In genomic region chr7:40670401-40670800, GRCm38 (mm10) we compare ENCODE assay signal across 18 mouse cellular contexts.
"Had no signal": no experiment of that assay in that cellular context is flagged by ENCODE, and none has a peak within 500 bp of the region (broad histone marks: within the 10 kb centered on the region; RNA-seq: fewer than 3 reads in every experiment).

No protein-coding gene starts in this region.

- H3K36me3 ChIP-seq: hindbrain, embryonic 12.5 days; limb, embryonic 13.5 days; liver, embryonic 15.5 days; midbrain, embryonic 10.5 days; neural tube, embryonic 15.5 days; stomach, embryonic 15.5 days had no signal

- H3K9ac ChIP-seq: hindbrain, embryonic 12.5 days; limb, embryonic 13.5 days; liver, embryonic 15.5 days; lung, embryonic 14.5 days; neural tube, embryonic 15.5 days; stomach, embryonic 15.5 days had no signal

- H3K4me2 ChIP-seq: hindbrain, embryonic 12.5 days; limb, embryonic 13.5 days; liver, embryonic 11.5 days; liver, embryonic 15.5 days; lung, embryonic 14.5 days; neural tube, embryonic 15.5 days; stomach, embryonic 15.5 days had no signal

- H3K9me3 ChIP-seq: hindbrain, embryonic 12.5 days; limb, embryonic 13.5 days; liver, embryonic 15.5 days; midbrain, embryonic 10.5 days; neural tube, embryonic 15.5 days; stomach, embryonic 15.5 days had no signal

- H3K27ac ChIP-seq: hindbrain, embryonic 12.5 days; limb, embryonic 13.5 days; liver, embryonic 15.5 days; midbrain, embryonic 10.5 days; neural tube, embryonic 15.5 days; stomach, embryonic 15.5 days had no signal

- ATAC-seq: hindbrain, embryonic 16.5 days had no signal

- H3K4me1 ChIP-seq: hindbrain, embryonic 12.5 days; limb, embryonic 13.5 days; liver, embryonic 15.5 days; neural tube, embryonic 15.5 days; stomach, embryonic 15.5 days had no signal

- H3K4me3 ChIP-seq: hindbrain, embryonic 12.5 days; limb, embryonic 13.5 days; liver, embryonic 15.5 days; midbrain, embryonic 10.5 days; myocyte; neural tube, embryonic 15.5 days; stomach, embryonic 15.5 days had no signal

- DNase-seq: layer of hippocampus, adult 9-11 months; layer of hippocampus, postnatal 36 days; lung, embryonic 14.5 days; lung, postnatal 10 days; lung, postnatal 4 days; midbrain, embryonic 14.5 days; right cerebral cortex, adult 18-20 months; thymus, adult 2 months; thymus, postnatal 25 days had no signal

- H3K27me3 ChIP-seq: hindbrain, embryonic 12.5 days; limb, embryonic 13.5 days; liver, embryonic 15.5 days; neural tube, embryonic 15.5 days; stomach, embryonic 15.5 days had no signal
